Mouse (Mus musculus) frontal cortex, adult 2 months (tissue): Measurements from ENCODE around the gene Frmd6. TPM values are rescaled to one million over a fixed set of nuclear protein-coding genes. Genes with fewer than 3 reads are reported as not detected.

Experiments
- DNase-seq, 2 experiments: peaks; one replicate each; pipeline ENCODE4 v3.0.0; 2022; ENCODE audit warnings: low spot score in 1 of 2; ENCODE audit errors: extremely low spot score in 1 of 2
- polyA plus RNA-seq: library from polyadenylated mRNA; depleted of rRNA; stranded (reverse); fragments of >200 nt; gene quantifications from 2 replicates; pipeline ENCODE4 v1.2.3, GENCODE M21; 2012; rRNA removed

Frmd6 gene
- polyA plus RNA-seq, result 22.6 and 22.8 TPM in 2 replicates

- DNase-seq, result peak; percentile 69 to 88
Observed at GRCm38 (mm10) chr12:70824729-70825650, at the start of gene Frmd6. Frmd6 (plus strand) TSS chr12:70825514.

GRCm38 (mm10) chr12:70775609-70776008, 49.7 kb upstream of the Frmd6 start:
- DNase-seq, result no peak

- no peak for DNase-seq
Observed at GRCm38 (mm10) chr12:70776683-70777082, 48.6 kb upstream of the Frmd6 start.

- no peak for DNase-seq
Observed at GRCm38 (mm10) chr12:70777466-70777865, 47.8 kb upstream of the Frmd6 start.

GRCm38 (mm10) chr12:70777866-70778265, 47.4 kb upstream of the Frmd6 start:
- no peak for DNase-seq

- DNase-seq, result no peak
Observed at GRCm38 (mm10) chr12:70778271-70778670, 47.0 kb upstream of the Frmd6 start.

- DNase-seq, result peak in 1 of 2 experiments; percentile 69
Observed at GRCm38 (mm10) chr12:70778724-70779123, 46.6 kb upstream of the Frmd6 start.

- DNase-seq, result no peak
Observed at GRCm38 (mm10) chr12:70783049-70783448, 42.3 kb upstream of the Frmd6 start.

- no peak for DNase-seq
Observed at GRCm38 (mm10) chr12:70783475-70784239, 41.7 kb upstream of the Frmd6 start.

GRCm38 (mm10) chr12:70784240-70784705, 41.0 kb upstream of the Frmd6 start:
- DNase-seq, result no peak

- no peak for DNase-seq
Observed at GRCm38 (mm10) chr12:70789341-70789740, 36.0 kb upstream of the Frmd6 start.

GRCm38 (mm10) chr12:70793291-70793690, 32.0 kb upstream of the Frmd6 start:
- no peak for DNase-seq

- DNase-seq, result no peak
Observed at GRCm38 (mm10) chr12:70794543-70795388, 30.5 kb upstream of the Frmd6 start.

- no peak for DNase-seq
Observed at GRCm38 (mm10) chr12:70795389-70795711, 30.0 kb upstream of the Frmd6 start.

GRCm38 (mm10) chr12:70798496-70798895, 26.8 kb upstream of the Frmd6 start:
- no peak for DNase-seq

GRCm38 (mm10) chr12:70799231-70800002, 25.9 kb upstream of the Frmd6 start:
- peak; percentile 43 to 62 for DNase-seq

- no peak for DNase-seq
Observed at GRCm38 (mm10) chr12:70800086-70800485, 25.2 kb upstream of the Frmd6 start.

GRCm38 (mm10) chr12:70801361-70801760, 24.0 kb upstream of the Frmd6 start:
- DNase-seq, result no peak

- DNase-seq, result no peak
Observed at GRCm38 (mm10) chr12:70803494-70803893, 21.8 kb upstream of the Frmd6 start.

- no peak for DNase-seq
Observed at GRCm38 (mm10) chr12:70804989-70805388, 20.3 kb upstream of the Frmd6 start.
